Mouse (Mus musculus): ENCODE measurements around the gene Rhbdd1.

The Rhbdd1 gene

DNA sequence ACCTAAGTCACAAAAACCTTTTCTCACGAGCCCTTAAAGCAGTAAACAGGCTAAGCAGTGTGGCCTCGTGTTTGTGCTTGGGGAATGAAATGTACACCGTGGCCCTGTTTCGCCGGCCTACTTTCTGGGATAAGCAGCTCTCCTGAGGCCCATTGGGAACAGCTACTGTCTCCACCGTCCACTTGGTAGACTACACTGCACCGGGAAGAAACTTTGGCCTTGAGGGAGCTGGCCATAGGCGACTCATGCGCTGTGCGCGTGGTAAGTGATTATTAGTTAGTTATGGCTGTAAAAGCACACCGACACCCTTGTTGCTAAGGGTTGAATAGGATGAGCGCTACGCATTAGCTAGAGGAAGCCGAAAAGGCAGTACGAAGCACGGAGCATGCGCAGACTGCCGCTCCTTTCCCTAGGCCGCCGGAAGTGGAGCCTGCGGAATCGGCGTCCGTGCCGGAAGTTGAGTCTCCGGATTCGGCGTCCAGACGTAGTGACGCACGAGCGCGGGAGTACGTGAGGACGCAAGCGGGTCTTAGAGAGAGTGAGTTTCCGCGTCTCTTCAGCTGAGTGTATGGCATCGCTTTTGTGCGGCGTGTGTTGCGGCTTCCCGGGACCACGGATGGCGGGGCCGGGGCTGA lies at the start of gene Rhbdd1:
TSS of gene Rhbdd1 (plus strand) at position 342 of the 635 bp plus-strand sequence.
- peak; percentile 94 to 98 for DNase-seq (ENCODE audit: low spot score in 2 of 2)

DNA sequence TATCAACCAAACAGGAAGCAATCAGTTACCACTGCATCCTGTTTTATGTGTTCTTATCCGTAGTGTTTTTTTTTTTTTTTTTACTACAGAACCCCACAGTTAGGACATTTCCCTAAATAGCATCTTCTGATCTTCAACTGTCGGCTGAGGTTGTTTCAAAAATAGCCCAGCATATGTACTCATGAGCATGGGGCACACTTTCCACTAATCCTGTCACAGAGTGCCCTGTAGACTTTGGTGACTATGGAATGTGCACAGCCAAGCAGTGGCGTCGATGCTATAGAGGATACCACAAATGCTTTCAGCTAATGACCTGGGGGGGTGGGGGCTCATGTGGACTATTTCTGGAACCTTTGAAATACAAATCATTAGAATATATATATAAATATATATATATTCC lies 48.7 kb upstream of the Rhbdd1 start:
- DNase-seq (ENCODE audit: low spot score in 2 of 2), result no peak

DNA sequence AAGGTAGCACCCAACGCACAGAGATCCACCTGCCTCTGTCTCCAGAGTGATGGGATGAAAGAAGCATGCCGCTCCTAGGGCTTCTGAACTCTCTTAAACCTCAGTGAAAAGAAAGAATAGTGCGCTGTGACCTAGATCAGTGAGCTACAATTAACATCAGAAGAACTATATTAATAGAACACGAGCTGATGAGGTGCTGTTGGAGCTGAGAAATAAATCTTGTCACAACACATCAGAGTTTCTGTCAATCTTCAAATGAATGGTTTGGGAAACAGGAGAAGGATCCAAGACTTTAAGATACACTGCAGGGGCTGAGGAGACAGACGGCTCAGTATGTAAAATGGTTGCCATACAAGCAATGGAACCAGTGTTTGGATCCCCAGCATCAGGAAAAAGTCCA lies 44.0 kb upstream of the Rhbdd1 start:
- no peak for DNase-seq (ENCODE audit: low spot score in 2 of 2)

DNA sequence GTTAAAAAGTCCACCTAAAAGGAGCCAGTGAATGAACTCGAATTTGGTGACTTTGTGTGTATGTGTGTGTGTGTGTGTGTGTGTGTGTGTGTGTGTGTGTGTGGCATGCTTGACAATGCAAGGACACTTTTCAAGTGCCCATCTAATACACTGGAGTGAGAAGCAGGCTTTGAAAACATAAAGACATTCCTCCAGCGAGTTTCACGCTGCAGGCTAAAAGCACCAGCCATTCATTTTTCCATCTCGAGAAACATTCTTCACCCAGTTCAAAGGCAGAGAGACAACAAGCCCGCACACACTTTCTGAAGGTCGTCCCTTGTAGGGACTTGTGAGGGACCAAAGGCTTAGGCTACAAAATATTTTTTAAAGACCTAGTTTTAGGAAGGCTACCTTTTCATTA lies 42.7 kb upstream of the Rhbdd1 start:
- DNase-seq (ENCODE audit: low spot score in 2 of 2), result no peak

DNA sequence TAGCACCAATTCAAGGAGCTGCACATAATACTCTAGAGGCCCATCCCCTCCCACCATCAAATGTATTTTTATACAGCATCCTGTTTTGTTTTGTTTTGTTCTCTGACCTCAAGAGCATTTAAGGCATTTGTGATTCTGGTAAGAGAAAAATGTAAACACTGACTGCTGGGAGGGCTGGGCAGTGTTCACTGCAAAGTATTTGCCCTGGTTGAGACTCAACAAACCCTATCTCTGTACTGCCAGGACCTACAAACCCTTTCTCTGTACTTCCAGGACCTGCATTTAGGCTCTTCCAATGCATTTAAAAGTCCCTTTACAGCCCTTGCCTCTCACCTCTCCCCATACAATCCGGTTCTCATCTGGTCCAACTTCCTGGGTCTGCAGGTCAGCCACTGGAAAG lies 41.9 kb upstream of the Rhbdd1 start:
- DNase-seq (ENCODE audit: low spot score in 2 of 2), result no peak

DNA sequence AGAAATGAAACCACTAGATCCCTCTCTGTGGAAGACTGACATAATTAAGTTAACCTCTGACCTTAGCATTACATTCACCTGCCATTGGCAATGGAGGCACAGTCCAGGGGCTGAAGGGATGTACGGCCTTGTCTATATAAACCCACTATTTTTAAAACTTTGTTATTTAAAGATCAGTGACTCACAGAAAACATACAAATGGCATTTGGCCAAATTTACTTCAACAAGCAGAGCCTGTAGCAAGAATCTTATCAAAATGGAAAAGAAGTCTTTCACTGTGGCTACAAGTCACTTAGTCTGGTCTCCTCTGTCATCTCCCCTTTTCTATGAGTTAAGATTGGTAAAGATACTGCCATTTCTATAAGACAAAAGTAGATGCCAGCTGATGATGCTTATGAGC lies 36.5 kb upstream of the Rhbdd1 start:
- DNase-seq (ENCODE audit: low spot score in 2 of 2), result no peak

DNA sequence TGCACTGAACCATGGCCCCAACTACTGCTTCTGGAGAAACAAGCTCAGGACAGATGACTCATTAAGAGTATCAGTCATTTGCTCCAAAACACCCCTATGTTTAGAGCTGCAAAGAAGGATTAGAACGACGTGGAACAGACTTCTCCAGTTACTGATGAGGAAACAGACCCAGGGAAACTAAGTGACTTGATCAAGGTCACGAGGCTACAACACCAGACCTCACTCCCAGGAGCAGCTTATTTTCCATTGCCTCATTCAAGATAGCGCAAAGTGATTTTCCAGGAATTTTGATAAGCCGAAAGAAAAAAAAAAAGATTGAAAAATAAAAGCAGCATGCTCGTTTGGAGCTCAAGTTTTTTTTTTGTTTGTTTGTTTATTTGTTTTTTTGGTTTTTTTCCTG lies 34.4 kb upstream of the Rhbdd1 start:
- DNase-seq (ENCODE audit: low spot score in 2 of 2), result no peak

DNA sequence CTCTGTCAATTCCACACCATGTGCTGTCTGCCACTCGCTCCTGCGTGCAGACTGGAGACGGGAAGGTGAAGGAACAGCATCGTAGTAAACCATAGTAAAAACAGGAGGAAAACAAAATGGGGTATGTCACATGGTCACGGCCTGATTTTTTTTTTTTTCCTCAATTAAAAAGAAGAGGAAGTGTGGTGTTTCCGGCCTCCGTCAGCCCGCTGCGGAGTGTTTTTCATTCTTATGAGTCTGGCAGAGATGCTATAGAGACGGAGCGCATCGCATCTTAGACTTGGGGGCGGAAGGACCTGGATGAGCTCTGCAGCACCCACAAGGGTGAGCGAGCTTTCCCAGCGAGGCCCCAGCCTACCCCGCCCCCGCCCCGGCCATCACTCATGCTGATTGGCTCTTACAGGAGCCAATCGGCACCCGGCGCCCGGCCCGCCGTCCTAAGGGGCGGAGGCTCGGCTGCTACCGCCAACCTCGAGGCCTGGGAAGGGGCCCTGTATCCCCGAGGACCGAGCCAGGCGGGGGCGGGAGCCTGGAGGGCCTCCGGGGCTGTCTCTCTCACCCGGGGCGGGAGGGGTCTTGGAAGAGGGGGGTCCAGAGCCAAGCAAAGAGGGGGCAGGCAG lies 33.1 kb upstream of the Rhbdd1 start:
- peak; percentile 71 to 89 for DNase-seq (ENCODE audit: low spot score in 2 of 2)

DNA sequence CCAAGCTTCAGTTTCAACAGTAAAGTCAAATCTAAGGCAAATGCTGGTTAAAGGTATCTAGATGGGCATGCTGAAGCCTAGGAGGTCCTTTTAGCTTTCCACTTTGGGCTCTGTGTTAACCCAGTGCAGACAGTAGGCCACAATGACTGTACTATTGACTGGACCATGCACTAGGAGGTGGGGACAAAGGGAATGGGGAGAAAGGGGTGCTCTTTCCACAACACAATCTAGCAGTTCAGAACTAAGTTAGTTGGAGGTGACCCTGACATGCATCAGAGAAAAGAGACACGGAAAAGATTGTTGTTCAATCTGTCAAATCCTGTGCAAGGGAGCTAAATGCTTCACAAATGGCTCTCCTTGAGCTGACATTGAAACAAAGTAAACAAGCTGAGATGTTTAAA lies 32.4 kb upstream of the Rhbdd1 start:
- no peak for DNase-seq (ENCODE audit: low spot score in 2 of 2)

DNA sequence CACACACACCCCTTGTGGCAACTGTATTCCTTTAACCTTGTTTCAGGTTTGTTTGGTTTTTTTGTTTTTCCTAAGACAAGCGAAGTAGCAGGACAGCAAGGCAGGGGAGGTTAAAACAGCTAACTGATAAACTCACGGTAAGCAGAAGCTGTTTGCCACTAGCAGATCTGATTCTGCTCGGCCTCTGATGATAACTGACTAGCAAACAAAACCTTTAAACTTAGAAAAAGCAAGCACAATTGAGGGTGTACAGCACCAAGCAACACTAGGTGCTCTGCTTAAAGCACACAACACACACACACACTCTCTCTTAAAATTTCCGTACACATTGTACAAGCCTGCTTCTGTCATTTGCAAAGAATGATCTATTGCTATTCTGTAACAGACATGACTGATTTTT lies 31.8 kb upstream of the Rhbdd1 start:
- DNase-seq (ENCODE audit: low spot score in 2 of 2), result no peak

DNA sequence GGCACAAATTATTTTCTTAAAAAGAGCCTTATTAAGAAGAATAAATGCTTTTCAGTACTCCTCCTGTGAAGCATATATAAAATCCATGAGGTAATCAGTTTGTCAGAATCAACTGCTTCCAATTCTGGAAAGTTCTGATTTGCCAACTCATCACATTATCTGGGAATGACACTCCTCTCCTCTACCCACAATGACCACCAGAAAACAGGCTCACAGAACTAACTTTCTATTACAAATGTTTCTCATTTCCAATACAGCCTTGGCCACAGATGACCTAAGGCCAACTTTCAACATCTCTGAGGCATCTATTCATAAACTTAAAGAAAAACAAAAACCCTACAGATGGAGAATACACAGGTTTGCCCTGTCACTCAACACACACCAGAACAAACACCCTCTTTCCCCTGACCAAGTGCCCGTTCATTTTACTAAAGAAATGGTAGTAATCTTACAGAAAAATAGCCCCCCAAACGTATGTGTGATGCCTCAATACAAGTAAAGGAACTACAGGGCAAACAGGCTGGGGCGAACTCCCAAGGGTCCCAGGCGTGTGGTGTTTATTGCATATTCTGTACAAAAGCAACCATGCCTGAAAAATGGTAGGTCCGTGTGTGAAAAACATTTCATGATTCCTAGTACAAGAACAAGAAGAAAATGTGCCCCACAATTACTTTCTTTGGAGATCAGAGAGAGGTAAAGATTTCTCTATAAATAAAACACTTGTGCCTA lies 30.6 kb upstream of the Rhbdd1 start:
- DNase-seq (ENCODE audit: low spot score in 2 of 2), result no peak

DNA sequence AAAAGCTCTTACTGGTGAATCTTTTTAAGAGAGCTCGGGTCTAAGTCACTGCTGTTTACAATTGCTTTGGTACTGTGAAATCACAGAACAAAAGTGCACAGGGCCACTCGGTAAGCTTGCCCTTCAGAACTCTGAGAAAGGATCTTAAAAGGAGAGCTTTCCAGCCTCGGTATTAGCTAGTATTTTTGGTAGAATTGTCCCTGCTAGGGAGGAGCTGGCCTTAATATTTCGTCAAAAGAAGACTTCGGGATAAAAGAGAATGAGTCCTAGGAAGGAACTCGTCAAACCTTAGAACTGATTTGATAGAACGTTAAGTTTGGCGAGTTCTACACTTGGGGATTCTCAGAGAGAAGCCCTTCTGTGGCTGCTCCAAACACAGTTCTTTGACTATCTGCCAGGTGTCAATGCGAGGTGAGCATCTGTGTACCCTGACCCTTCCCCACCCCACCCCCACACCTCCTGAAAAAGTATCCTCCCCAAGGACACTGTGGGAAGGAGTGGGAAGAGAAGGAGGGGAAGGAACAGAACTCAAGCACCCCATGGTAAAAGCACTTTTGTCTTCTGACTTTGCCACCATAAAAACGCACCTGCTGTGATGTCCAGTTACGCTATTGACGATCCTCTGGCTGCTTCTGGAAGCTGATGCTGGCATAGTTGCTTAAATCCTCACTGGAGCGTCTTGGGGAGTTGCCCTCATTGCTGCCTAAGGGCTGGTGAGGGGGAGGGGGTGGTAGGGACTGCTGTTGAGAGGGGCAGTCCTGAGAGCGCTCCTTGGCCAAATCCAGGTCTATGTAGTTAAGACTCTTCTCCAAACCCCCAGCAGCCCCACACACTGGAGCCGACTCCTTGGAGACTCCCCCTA lies 29.8 kb upstream of the Rhbdd1 start:
- peak in 1 of 2 experiments; percentile 13 for DNase-seq (ENCODE audit: low spot score in 2 of 2)

DNA sequence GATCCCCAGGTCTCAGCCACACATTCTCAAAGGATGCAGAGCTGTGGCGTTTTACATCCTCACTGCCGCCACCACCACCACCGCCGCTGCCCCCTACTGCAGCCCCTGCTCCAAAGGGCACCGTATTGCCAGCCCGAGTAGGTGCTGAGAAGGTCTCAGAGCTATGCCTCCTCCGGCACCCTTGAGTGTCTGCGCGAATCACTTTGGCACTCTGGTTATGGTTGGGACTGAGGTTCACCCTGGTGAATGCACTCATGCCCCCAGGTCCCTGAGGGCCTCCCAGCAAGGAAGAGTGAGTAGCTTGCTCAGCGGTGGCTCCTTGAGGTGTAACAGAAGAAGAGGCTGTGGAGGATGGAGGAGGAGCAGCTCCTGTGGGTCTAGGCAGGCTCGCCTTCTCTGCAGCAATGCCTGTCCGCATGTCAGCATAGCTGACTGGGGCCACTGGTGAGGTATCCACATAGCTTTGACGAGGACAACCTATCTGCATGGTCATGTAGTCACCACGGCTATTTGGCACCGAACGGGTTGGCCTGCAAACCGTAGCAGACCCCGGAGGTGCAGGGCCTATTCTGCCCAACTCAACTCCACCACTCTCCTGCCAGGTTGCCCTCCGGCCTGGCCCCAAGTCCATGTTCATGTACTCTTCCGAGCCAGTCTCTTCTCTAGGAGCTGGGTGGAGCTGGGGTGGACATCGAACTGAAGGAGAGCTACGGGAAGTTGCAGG lies 29.0 kb upstream of the Rhbdd1 start:
- peak in 1 of 2 experiments; percentile 16 for DNase-seq (ENCODE audit: low spot score in 2 of 2)

DNA sequence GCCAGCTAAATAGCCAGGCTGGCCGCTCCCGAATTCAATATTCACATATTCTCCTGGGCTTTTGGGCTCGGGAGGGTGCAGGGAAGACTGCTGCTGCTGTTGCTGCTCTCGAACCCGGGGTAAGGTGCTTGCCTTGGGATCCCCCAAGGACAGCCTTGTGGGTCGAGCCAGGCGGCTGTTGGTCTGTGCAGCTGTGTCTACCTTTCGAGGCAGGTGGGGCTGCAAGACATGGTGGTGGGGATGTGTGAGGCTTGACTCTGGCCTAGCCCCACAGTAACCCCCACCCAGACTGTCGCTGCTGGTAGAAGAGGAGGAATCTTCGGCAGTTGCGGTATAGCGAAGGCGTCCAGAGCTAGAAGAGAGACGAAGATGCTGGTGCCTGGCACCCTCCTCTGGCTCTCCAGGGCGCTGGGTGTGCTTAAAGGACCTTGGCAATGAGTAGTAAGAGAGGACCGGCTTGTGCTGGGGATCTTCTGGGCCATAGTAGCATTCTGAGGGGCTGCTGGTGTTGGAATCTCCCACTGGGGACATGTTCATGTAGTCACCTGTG lies 28.4 kb upstream of the Rhbdd1 start:
- no peak for DNase-seq (ENCODE audit: low spot score in 2 of 2)

DNA sequence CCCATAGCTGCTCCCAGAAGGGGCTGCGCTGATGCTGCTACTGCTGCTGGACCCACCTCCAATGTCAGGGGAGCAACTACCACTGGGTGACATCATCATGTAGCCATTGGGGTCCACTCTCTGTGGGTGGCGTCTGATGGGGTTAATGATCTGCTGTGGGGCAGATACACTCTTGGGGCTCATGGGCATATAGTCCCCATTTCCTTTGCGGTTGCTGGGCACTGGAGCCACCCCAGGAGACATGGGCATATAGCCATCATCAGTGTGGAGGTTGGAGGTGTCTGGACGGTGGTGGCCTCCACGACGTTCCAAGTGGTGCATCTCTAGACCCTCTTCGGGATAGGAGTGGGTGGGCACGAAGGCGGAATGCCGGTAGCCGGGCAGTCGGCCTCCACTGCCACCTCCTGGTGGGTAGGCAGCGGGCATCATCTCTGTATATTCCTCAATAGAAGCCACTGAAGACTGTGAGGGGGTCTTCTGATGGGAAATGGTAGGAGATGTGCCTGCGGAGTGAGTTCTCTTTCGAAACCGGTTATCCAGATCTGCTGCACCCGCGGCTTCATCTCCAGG lies 27.7 kb upstream of the Rhbdd1 start:
- DNase-seq (ENCODE audit: low spot score in 2 of 2), result peak in 1 of 2 experiments; percentile 57

DNA sequence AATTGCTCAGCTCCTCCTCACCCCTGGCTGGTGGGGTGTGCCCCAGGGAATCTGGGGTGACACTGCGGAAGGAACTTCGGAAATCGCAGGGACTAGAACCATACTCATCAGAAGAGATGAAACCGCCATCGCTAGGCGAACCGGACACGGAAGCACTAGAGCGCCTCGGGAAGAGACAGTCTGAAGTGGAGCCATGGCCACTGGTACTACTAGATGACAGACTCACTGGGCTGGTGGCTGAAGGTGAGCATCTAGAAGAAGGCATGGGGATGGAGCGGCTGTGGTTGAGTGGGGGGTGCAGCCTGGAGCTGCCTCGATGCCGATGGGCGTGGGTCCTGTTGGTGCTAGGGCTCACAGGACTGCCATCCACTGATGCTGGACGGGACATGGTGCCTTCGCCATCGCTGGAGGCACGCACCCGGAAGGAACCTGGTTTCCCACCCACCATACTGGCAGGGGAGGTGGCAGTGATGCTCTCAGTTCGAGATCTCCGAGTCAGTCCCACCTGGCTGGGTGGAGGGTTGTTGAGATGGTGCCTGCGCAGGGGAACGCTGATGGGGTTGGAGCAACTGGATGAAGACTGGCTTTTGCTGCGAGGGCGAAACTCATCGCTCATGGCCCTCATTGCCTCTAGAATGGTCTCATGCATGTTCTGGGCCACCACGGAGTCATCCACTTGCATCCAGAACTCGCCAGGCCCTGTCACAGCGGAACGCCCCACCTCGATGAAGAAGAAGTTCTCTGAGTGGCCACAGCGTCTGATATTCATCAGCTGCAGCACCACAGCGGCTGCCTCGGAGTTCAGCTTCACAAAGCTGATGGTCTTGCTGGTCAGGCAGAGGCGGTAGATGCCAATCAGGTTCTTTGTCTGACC lies 26.9 kb upstream of the Rhbdd1 start:
- DNase-seq (ENCODE audit: low spot score in 2 of 2), result peak in 1 of 2 experiments; percentile 18

DNA sequence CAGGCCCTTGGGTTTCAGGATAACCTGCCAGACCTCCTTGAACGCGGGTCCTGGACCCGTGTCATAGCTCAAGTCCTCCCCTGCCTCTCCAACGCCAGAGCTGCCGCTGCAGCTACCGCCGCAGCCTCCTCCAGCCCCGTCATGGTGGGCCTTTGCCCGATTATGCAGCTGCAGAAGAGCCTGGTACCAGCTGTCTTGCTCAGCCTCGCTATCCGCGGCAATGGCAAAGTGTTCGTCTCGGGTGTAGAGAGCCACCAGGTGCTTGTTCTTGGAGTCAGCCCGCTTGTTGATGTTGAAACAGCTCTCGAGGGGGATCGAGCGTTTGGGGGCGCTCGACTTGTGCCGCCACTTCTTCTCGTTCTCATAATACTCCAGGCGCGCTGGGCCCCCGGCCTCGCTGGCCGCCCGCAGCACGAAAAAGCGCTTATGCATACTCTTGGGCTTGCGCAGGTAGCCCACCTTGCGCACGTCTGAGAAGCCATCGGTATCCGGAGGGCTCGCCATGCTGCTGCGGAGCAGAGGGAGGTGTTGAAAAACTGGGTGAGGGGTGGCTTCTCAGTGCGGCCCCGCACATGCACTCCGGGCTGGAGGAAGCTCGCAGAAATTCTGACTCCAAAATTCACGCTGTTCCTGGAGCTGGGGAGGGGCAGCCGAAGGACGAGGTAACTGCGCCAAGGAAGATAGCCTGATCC lies 26.1 kb upstream of the Rhbdd1 start:
- peak in 1 of 2 experiments; percentile 58 for DNase-seq (ENCODE audit: low spot score in 2 of 2)

DNA sequence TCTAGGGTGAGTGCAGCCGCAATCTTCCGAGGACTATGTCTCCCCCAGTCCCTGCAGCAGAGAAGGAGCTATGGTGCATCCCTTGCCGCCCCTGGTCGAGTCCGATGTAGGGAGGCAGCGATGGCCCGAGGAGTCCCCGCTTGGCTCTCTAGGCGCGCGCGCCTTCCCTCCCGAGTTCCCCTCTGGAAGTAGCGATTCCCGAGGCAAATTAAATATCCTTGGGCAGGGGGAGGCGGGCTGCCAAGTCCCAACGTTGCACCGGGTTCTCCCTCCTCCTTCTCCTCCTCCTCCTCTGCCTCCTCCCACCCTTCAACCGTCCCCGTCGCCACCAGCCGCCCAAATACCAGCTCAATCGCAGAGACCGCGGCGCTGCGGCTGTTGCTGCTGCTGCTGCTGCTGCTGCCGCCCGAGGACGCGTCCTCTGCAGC lies 25.5 kb upstream of the Rhbdd1 start:
- peak; percentile 64 to 79 for DNase-seq (ENCODE audit: low spot score in 2 of 2)

DNA sequence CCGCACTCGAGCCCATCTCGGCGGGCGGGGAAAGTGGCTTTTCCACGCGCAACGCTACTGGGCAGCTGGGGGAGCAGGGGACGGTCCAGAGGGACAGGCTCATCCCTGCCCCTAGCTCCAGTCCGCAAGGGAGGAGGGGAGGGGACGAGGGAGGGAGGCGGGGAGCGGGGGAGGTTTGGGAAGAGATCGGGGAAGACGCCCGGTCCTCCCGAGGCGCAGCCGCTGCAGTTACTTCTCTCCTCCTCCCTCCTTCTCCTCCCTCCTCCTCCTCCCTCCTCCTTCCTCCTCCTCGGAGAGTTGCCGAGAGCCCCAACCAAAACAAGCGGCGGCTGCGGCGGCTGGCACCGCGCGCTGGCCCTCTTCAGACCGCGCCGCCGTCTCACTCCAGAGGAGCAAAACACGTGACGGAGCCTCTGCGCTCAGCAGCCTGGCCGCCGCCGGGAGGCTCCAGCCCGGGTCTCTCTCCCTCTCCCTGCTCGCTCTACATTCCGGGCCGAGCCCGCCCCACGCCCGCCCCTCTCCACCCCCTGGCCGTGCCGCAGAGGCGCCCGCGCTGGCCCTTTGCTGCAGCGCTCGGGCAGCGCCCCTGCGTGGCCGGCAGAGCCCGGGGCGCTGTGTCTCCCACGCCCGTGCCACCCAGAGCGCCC lies 25.0 kb upstream of the Rhbdd1 start, which contains the start of gene Irs1:
TSS of gene Irs1 (minus strand) at position 266 of the 647 bp plus-strand sequence.
- peak; percentile 65 to 80 for DNase-seq (ENCODE audit: low spot score in 2 of 2)

All from cerebellum, postnatal 4 days (tissue).